In genomic region chr2:152083411-152083810, GRCm38 (mm10) we compare ENCODE assay signal across 14 mouse cellular contexts. TPM values are rescaled to one million over a fixed set of nuclear protein-coding genes. Genes with fewer than 3 reads are reported as not detected.
DNase-seq lines count a peak whose midpoint lies in the region; ATAC-seq and TF ChIP-seq lines count a peak whose summit lies in the region.
"Had no signal": no experiment of that assay in that cellular context is flagged by ENCODE, and none has a peak within 500 bp of the region (broad histone marks: within the 10 kb centered on the region; RNA-seq: fewer than 3 reads in every experiment).

No protein-coding gene starts in this region.

- WGBS in cerebellum, adult 2 months = 69% methylated on average over 4 of the region's 4 CpGs
- 75% methylated on average over 4 of the region's 4 CpGs for WGBS in forebrain, embryonic 11.5 days
- 43% methylated on average over 4 of the region's 4 CpGs for WGBS in hindbrain, embryonic 14.5 days
- WGBS in midbrain, embryonic 16.5 days = 52% methylated on average over 4 of the region's 4 CpGs
- 64% methylated on average over 4 of the region's 4 CpGs for WGBS in stomach, postnatal 0 days

- peak overlapping the region; percentile 85 for H3K9ac ChIP-seq in forebrain, embryonic 11.5 days (ENCODE audit: low read length)
- H3K9ac ChIP-seq in hindbrain, embryonic 14.5 days = peak overlapping the region; percentile 98
- H3K9ac ChIP-seq in midbrain, embryonic 16.5 days (ENCODE audit: low read depth, low read length) = peak overlapping the region; percentile 98
- H3K9ac ChIP-seq in stomach, postnatal 0 days (ENCODE audit: low read length) = no peak overlapping the region
- H3K9ac ChIP-seq: heart, embryonic 13.5 days; lung, embryonic 15.5 days had no signal

- no peaks in the 10 kb centered on the region for H3K27me3 ChIP-seq in cerebellum, adult 2 months (ENCODE audit: control insufficient read depth, insufficient read depth, low read length)
- H3K27me3 ChIP-seq in forebrain, embryonic 11.5 days (ENCODE audit: control insufficient read depth, insufficient read depth, low read length) = peaks cover 17% of the 10 kb centered on the region
- H3K27me3 ChIP-seq in hindbrain, embryonic 14.5 days (ENCODE audit: control insufficient read depth, insufficient read depth, low read length) = no peaks in the 10 kb centered on the region
- no peaks in the 10 kb centered on the region for H3K27me3 ChIP-seq in midbrain, embryonic 16.5 days (ENCODE audit: control insufficient read depth, insufficient read depth, low read depth, low read length)
- peaks cover 8% of the 10 kb centered on the region; the same call in 1 of the 2 replicates for H3K27me3 ChIP-seq in stomach, postnatal 0 days (ENCODE audit: control insufficient read depth, insufficient read depth, low read length)

- peaks cover 4% of the 10 kb centered on the region; the same call in 1 of the 2 replicates for H3K4me1 ChIP-seq in cerebellum, adult 2 months (ENCODE audit: control insufficient read depth, insufficient read depth, low read length)
- H3K4me1 ChIP-seq in forebrain, embryonic 11.5 days (replicated peaks; ENCODE audit: control insufficient read depth, insufficient read depth, low read length) = peaks cover 14% of the 10 kb centered on the region; the same call in 1 of the 2 replicates
- H3K4me1 ChIP-seq in hindbrain, embryonic 14.5 days (replicated peaks; ENCODE audit: control insufficient read depth, insufficient read depth, low read length) = peaks cover 41% of the 10 kb centered on the region
- peaks cover 49% of the 10 kb centered on the region for H3K4me1 ChIP-seq in midbrain, embryonic 16.5 days (ENCODE audit: control insufficient read depth, insufficient read depth, low read length)
- no peaks in the 10 kb centered on the region for H3K4me1 ChIP-seq in stomach, postnatal 0 days (replicated peaks; ENCODE audit: control insufficient read depth, insufficient read depth)

- no peaks in the 10 kb centered on the region for H3K9me3 ChIP-seq in forebrain, embryonic 11.5 days (ENCODE audit: control insufficient read depth, low read length)
- no peaks in the 10 kb centered on the region for H3K9me3 ChIP-seq in hindbrain, embryonic 14.5 days (ENCODE audit: control insufficient read depth, low read length)
- H3K9me3 ChIP-seq in midbrain, embryonic 16.5 days (replicated peaks; ENCODE audit: control insufficient read depth, low read length, poor library complexity, severe bottlenecking) = no peaks in the 10 kb centered on the region
- no peaks in the 10 kb centered on the region for H3K9me3 ChIP-seq in stomach, postnatal 0 days (ENCODE audit: control insufficient read depth, low read length)
- H3K9me3 ChIP-seq: heart, embryonic 13.5 days; lung, embryonic 15.5 days had no signal

- peak overlapping the region; percentile 80 for H3K4me2 ChIP-seq in forebrain, embryonic 11.5 days (ENCODE audit: low read depth, low read length, severe bottlenecking)
- peak overlapping the region; percentile 78 for H3K4me2 ChIP-seq in hindbrain, embryonic 14.5 days (replicated peaks)
- H3K4me2 ChIP-seq in midbrain, embryonic 16.5 days (ENCODE audit: low read length) = peak overlapping the region; percentile 77
- no peak overlapping the region for H3K4me2 ChIP-seq in stomach, postnatal 0 days (replicated peaks; ENCODE audit: low read depth)
- H3K4me2 ChIP-seq: heart, embryonic 13.5 days; lung, embryonic 15.5 days had no signal

- H3K36me3 ChIP-seq in forebrain, embryonic 11.5 days (ENCODE audit: control insufficient read depth, insufficient read depth, low read length) = no peaks in the 10 kb centered on the region
- peaks cover 17% of the 10 kb centered on the region for H3K36me3 ChIP-seq in hindbrain, embryonic 14.5 days (replicated peaks; ENCODE audit: control insufficient read depth, insufficient read depth)
- no peaks in the 10 kb centered on the region for H3K36me3 ChIP-seq in midbrain, embryonic 16.5 days (ENCODE audit: control insufficient read depth, insufficient read depth, low read length)
- no peaks in the 10 kb centered on the region for H3K36me3 ChIP-seq in stomach, postnatal 0 days (ENCODE audit: control insufficient read depth, insufficient read depth, low read length)
- H3K36me3 ChIP-seq: heart, embryonic 13.5 days; lung, embryonic 15.5 days had no signal

- DNase-seq in cerebellum, adult 2 months = no peak
- DNase-seq in cerebellum, postnatal 4 days (ENCODE audit: low spot score in 2 of 2) = no peak
- DNase-seq in forebrain, embryonic 11.5 days (ENCODE audit: low spot score) = no peak
- no peak for DNase-seq in hindbrain, embryonic 14.5 days (ENCODE audit: low spot score)
- DNase-seq in layer of hippocampus, adult 11-12 months (ENCODE audit: low spot score) = no peak
- no peak for DNase-seq in stomach, postnatal 0 days (ENCODE audit: low spot score)
- DNase-seq: adrenal gland, postnatal 14 days; liver; thymus, adult 18-20 months had no signal

- no peak for TF ChIP-seq POLR2A in cerebellum, adult 2 months (IDR thresholded peaks at IDR 0.05; ENCODE audit: borderline replicate concordance, insufficient read depth, low read length)

- ATAC-seq in forebrain, embryonic 11.5 days (replicated peaks; ENCODE audit: low FRiP score) = no peak
- no peak for ATAC-seq in hindbrain, embryonic 14.5 days (ENCODE audit: low FRiP score)
- ATAC-seq in midbrain, embryonic 16.5 days = no peak
- no peak for ATAC-seq in stomach, postnatal 0 days (ENCODE audit: low FRiP score, low TSS enrichment)
- no peak for ATAC-seq in frontal cortex, adult (ENCODE audit: low TSS enrichment)

- H3K4me3 ChIP-seq in cerebellum, adult 2 months (replicated peaks; ENCODE audit: insufficient read depth, low read depth, low read length) = peak overlapping the region; percentile 20
- H3K4me3 ChIP-seq in forebrain, embryonic 11.5 days (ENCODE audit: low read depth, low read length) = peak overlapping the region; percentile 64
- peak overlapping the region; percentile 90 for H3K4me3 ChIP-seq in hindbrain, embryonic 14.5 days (replicated peaks; ENCODE audit: low read length)
- H3K4me3 ChIP-seq in midbrain, embryonic 16.5 days (ENCODE audit: low read depth, low read length) = peak overlapping the region; percentile 84
- H3K4me3 ChIP-seq in stomach, postnatal 0 days (ENCODE audit: low read depth, low read length) = no peak overlapping the region
- H3K4me3 ChIP-seq: heart, embryonic 13.5 days; lung, embryonic 15.5 days had no signal

- no peak overlapping the region for H3K27ac ChIP-seq in cerebellum, adult 2 months (ENCODE audit: insufficient read depth, low read length)
- no peak overlapping the region for H3K27ac ChIP-seq in forebrain, embryonic 11.5 days (ENCODE audit: low read depth, low read length)
- peak overlapping the region; percentile 56 for H3K27ac ChIP-seq in hindbrain, embryonic 14.5 days
- peak overlapping the region; percentile 60 for H3K27ac ChIP-seq in midbrain, embryonic 16.5 days (ENCODE audit: low read length)
- H3K27ac ChIP-seq in stomach, postnatal 0 days (replicated peaks) = no peak overlapping the region
- H3K27ac ChIP-seq: heart, embryonic 13.5 days; lung, embryonic 15.5 days had no signal

- no peak for TF ChIP-seq CTCF in cerebellum, adult 2 months (IDR thresholded peaks at IDR 0.05; ENCODE audit: borderline replicate concordance, insufficient read depth, low read depth, low read length)
- TF ChIP-seq CTCF in stomach, postnatal 0 days (IDR thresholded peaks at IDR 0.05; ENCODE audit: low read depth) = no peak

- TF ChIP-seq EP300 in stomach, postnatal 0 days (optimal IDR thresholded peaks at IDR 0.05) = no peak

RNA-seq across cellular contexts. Expression of gene Scrt2, which starts 2.1 kb away (rescaled TPM):
- polyA plus RNA-seq in cerebellum, adult 2 months (2012; rRNA removed) = 14.8 and 15.4 TPM in 2 replicates
- polyA plus RNA-seq in forebrain, embryonic 11.5 days (2014; fragmentation: Nextera tagmentation; extraction: Ambion mirVana) = 10.0 and 11.3 TPM in 2 replicates
- 10.9 and 13.6 TPM in 2 replicates for polyA plus RNA-seq in hindbrain, embryonic 14.5 days (2014; fragmentation: Nextera tagmentation; extraction: Ambion mirVana)
- 5.8 and 7.7 TPM in 2 replicates for polyA plus RNA-seq in midbrain, embryonic 16.5 days (2015; fragmentation: Nextera tagmentation; extraction: Ambion mirVana)
- not detected in 2 replicates for polyA plus RNA-seq in stomach, postnatal 0 days (2015; fragmentation: Nextera tagmentation; extraction: Ambion mirVana)
- polyA plus RNA-seq: heart, embryonic 13.5 days; kidney, embryonic 16.5 days; lung, embryonic 15.5 days had no signal

RNA-seq across cellular contexts. Expression of gene Srxn1, which starts 21.9 kb away (rescaled TPM):
- polyA plus RNA-seq in cerebellum, adult 2 months (2012; rRNA removed) = 138 TPM in 2 replicates
- 14.3 and 15.0 TPM in 2 replicates for polyA plus RNA-seq in forebrain, embryonic 11.5 days (2014; fragmentation: Nextera tagmentation; extraction: Ambion mirVana)
- 22.5 and 26.2 TPM in 2 replicates for polyA plus RNA-seq in hindbrain, embryonic 14.5 days (2014; fragmentation: Nextera tagmentation; extraction: Ambion mirVana)
- 21.8 and 25.4 TPM in 2 replicates for polyA plus RNA-seq in midbrain, embryonic 16.5 days (2015; fragmentation: Nextera tagmentation; extraction: Ambion mirVana)
- polyA plus RNA-seq in stomach, postnatal 0 days (2015; fragmentation: Nextera tagmentation; extraction: Ambion mirVana) = 28.4 and 31.4 TPM in 2 replicates

RNA-seq across cellular contexts. Expression of gene Tcf15, which starts 60.0 kb away (rescaled TPM):
- 2.6 TPM in 2 replicates for polyA plus RNA-seq in cerebellum, adult 2 months (2012; rRNA removed)
- polyA plus RNA-seq in forebrain, embryonic 11.5 days (2014; fragmentation: Nextera tagmentation; extraction: Ambion mirVana) = 3.4 and 3.5 TPM in 2 replicates
- polyA plus RNA-seq in hindbrain, embryonic 14.5 days (2014; fragmentation: Nextera tagmentation; extraction: Ambion mirVana) = 1.6 and 2.3 TPM in 2 replicates
- polyA plus RNA-seq in midbrain, embryonic 16.5 days (2015; fragmentation: Nextera tagmentation; extraction: Ambion mirVana) = 0.69 and 1.0 TPM in 2 replicates
- polyA plus RNA-seq in stomach, postnatal 0 days (2015; fragmentation: Nextera tagmentation; extraction: Ambion mirVana) = 2.5 and 3.1 TPM in 2 replicates

Comparison
In these comparisons a context has a peak if more than half of its experiments do, and no peak if none do; other contexts are left out.
1. H3K27ac ChIP-seq: peak in hindbrain, embryonic 14.5 days (single experiment) and midbrain, embryonic 16.5 days (single experiment); none in cerebellum, adult 2 months (single experiment), forebrain, embryonic 11.5 days (single experiment) and stomach, postnatal 0 days (single experiment).